Mouse (Mus musculus): ENCODE results near the gene Zfp704.
A peak's percentile ranks its signal among the peaks of the same experiment; 100 is the strongest.

The Zfp704 gene

GRCm38 (mm10) chr3:9557778-9558560, 51.9 kb downstream of the Zfp704 start:
- no peak for DNase-seq (ENCODE audit: low spot score in 2 of 2)

GRCm38 (mm10) chr3:9556137-9556536, 53.7 kb downstream of the Zfp704 start:
- DNase-seq (ENCODE audit: low spot score in 2 of 2), result no peak

GRCm38 (mm10) chr3:9554916-9555315, 55.0 kb downstream of the Zfp704 start:
- DNase-seq (ENCODE audit: low spot score in 2 of 2), result no peak

- no peak for DNase-seq (ENCODE audit: low spot score in 2 of 2)
Measured at GRCm38 (mm10) chr3:9552332-9552731, 57.6 kb downstream of the Zfp704 start.

- no peak for DNase-seq (ENCODE audit: low spot score in 2 of 2)
Measured at GRCm38 (mm10) chr3:9550930-9551329, 59.0 kb downstream of the Zfp704 start.

- no peak for DNase-seq (ENCODE audit: low spot score in 2 of 2)
Measured at GRCm38 (mm10) chr3:9549815-9550214, 60.1 kb downstream of the Zfp704 start.

GRCm38 (mm10) chr3:9548188-9548587, 61.7 kb downstream of the Zfp704 start:
- no peak for DNase-seq (ENCODE audit: low spot score in 2 of 2)

GRCm38 (mm10) chr3:9546882-9547620, 62.8 kb downstream of the Zfp704 start:
- DNase-seq (ENCODE audit: low spot score in 2 of 2), result no peak

GRCm38 (mm10) chr3:9544421-9544820, 65.5 kb downstream of the Zfp704 start:
- no peak for DNase-seq (ENCODE audit: low spot score in 2 of 2)

GRCm38 (mm10) chr3:9543916-9544315, 66.0 kb downstream of the Zfp704 start:
- DNase-seq (ENCODE audit: low spot score in 2 of 2), result no peak

GRCm38 (mm10) chr3:9543463-9543862, 66.4 kb downstream of the Zfp704 start:
- DNase-seq (ENCODE audit: low spot score in 2 of 2), result peak; percentile 17 to 40

- DNase-seq (ENCODE audit: low spot score in 2 of 2), result no peak
Measured at GRCm38 (mm10) chr3:9541561-9541960, 68.3 kb downstream of the Zfp704 start.

- DNase-seq (ENCODE audit: low spot score in 2 of 2), result no peak
Measured at GRCm38 (mm10) chr3:9538510-9538909, 71.4 kb downstream of the Zfp704 start.

GRCm38 (mm10) chr3:9537889-9538288, 72.0 kb downstream of the Zfp704 start:
- DNase-seq (ENCODE audit: low spot score in 2 of 2), result no peak

- DNase-seq (ENCODE audit: low spot score in 2 of 2), result peak in 1 of 2 experiments; percentile 37
Measured at GRCm38 (mm10) chr3:9530097-9530780, 79.6 kb downstream of the Zfp704 start.

GRCm38 (mm10) chr3:9524429-9524828, 85.5 kb downstream of the Zfp704 start:
- DNase-seq (ENCODE audit: low spot score in 2 of 2), result no peak

- DNase-seq (ENCODE audit: low spot score in 2 of 2), result peak in 1 of 2 experiments; percentile 60
Measured at GRCm38 (mm10) chr3:9523081-9523932, 86.6 kb downstream of the Zfp704 start.

- DNase-seq (ENCODE audit: low spot score in 2 of 2), result no peak
Measured at GRCm38 (mm10) chr3:9522009-9522408, 87.9 kb downstream of the Zfp704 start.

GRCm38 (mm10) chr3:9520728-9521054, 89.2 kb downstream of the Zfp704 start:
- DNase-seq (ENCODE audit: low spot score in 2 of 2), result no peak

GRCm38 (mm10) chr3:9520051-9520727, 89.7 kb downstream of the Zfp704 start:
- peak; percentile 67 to 71 for DNase-seq (ENCODE audit: low spot score in 2 of 2)

- DNase-seq (ENCODE audit: low spot score in 2 of 2), result no peak
Measured at GRCm38 (mm10) chr3:9519491-9519890, 90.4 kb downstream of the Zfp704 start.

Data from frontal cortex, postnatal 36 days (tissue).